Mouse (Mus musculus) lung, embryonic 14.5 days (tissue): ENCODE measurements at regions not wholly inside any gene's neighbourhood (a gene's known extent, or its start where the extent isn't known, plus 50 kb on each side); places are given as distances from the start of the nearest gene placed in this dataset.
A peak's percentile ranks its signal among the peaks of the same experiment; 100 is the strongest.

Experiments
- ATAC-seq: fragments of 200-750 bp; cut with Nextera tagmentation; 2 replicates; pipeline ENCODE4 v1.8.0; 2017; ENCODE audit warnings: mild to moderate bottlenecking, moderate TSS enrichment, moderate library complexity; ENCODE audit not compliant: insufficient read depth
- DNase-seq: peaks from one replicate; pipeline ENCODE4 v3.0.0-alpha.2; 2015
- H3K27ac ChIP-seq: fragments of 300-500 bp; sonication (generic); 2 replicates; pipeline ENCODE4 v1.5.1; 2014; ENCODE audit warnings: low read depth, mild to moderate bottlenecking, moderate library complexity
- H3K27me3 ChIP-seq: fragments of 300-500 bp; sonication (generic); 2 replicates; pipeline ENCODE4 v1.6.1; 2014; ENCODE audit warnings: low read length, control low read depth; ENCODE audit not compliant: insufficient read depth
- H3K36me3 ChIP-seq: fragments of 300-500 bp; sonication (generic); 2 replicates; pipeline ENCODE4 v1.6.1; 2014; ENCODE audit warnings: control low read depth; ENCODE audit not compliant: insufficient read depth
- H3K4me1 ChIP-seq: fragments of 300-500 bp; sonication (generic); 2 replicates; pipeline ENCODE4 v1.6.1; 2014; ENCODE audit warnings: antibody characterized with exemption, control low read depth; ENCODE audit not compliant: insufficient read depth
- H3K4me2 ChIP-seq: fragments of 300-500 bp; sonication (generic); 2 replicates; pipeline ENCODE4 v1.6.1; 2014; ENCODE audit warnings: mild to moderate bottlenecking
- H3K4me3 ChIP-seq: fragments of 300-500 bp; sonication (generic); 2 replicates; pipeline ENCODE4 v1.5.1; 2014; ENCODE audit warnings: low read depth, low read length
- H3K9ac ChIP-seq: fragments of 300-500 bp; sonication (generic); 2 replicates; pipeline ENCODE4 v1.6.1; 2014
- H3K9me3 ChIP-seq: fragments of 300-500 bp; sonication (generic); 2 replicates; pipeline ENCODE4 v1.6.1; 2016; ENCODE audit warnings: low read depth, low read length, control low read depth
- CTCF ChIP-seq: IDR thresholded peaks from 2 replicates; pipeline ENCODE4 v1.5.1; 2016; ENCODE audit warnings: antibody characterized with exemption, low read depth
- WGBS: fragments of 180-500 bp; shearing (Covaris S2); extraction: QIAGEN DNeasy Blood & Tissue Kit; methylation state at CpG from one replicate; pipeline ENCODE4 v1.1.7; 2014; 5-methylcytosine and 5-hydroxymethylcytosine counted together

GRCm38 (mm10) chr12:95501443-95501842 lies 190.6 kb upstream of the Flrt2 start:
- ATAC-seq (no peak), DNase-seq (no peak)
- Histone ChIP-seq H3K4me3 (no peak overlapping the region), H3K4me2 (no peak overlapping the region), H3K27ac (no peak overlapping the region), H3K9me3 (no peaks in the 10 kb centered on the region), H3K36me3 (no peaks in the 10 kb centered on the region), H3K27me3 (no peaks in the 10 kb centered on the region), H3K4me1 (no peaks in the 10 kb centered on the region), H3K9ac (no peak overlapping the region)
- no peak for TF ChIP-seq CTCF
- whole genome bisulfite sequencing: 77% methylated on average over 3 of the region's 3 CpGs

DNA sequence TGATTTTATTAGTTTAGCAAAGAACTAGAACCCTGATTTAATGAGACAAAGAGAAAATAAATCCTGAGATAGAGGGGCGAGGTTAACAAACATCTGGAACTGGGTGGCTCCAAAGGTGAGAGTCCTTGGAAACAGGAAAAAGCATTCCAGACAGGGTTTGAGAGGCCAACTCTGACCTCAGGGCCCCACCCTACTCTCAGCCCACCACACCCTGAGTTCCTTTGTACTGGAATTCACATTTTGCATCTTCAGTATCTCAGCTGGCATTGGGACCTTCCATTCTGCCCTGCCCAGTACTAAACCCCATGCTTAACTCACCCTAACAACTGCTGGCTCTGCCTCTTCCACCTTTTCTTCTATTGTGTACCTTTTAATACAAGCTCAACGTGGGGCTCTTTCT lies 172.0 kb upstream of the Flrt2 start:
- Histone ChIP-seq H3K4me1 (no peaks in the 10 kb centered on the region), H3K9me3 (no peaks in the 10 kb centered on the region), H3K9ac (no peak overlapping the region), H3K27me3 (no peaks in the 10 kb centered on the region), H3K27ac (no peak overlapping the region), H3K36me3 (no peaks in the 10 kb centered on the region), H3K4me2 (no peak overlapping the region), H3K4me3 (no peak overlapping the region)
- TF ChIP-seq CTCF: no peak
- no peak for DNase-seq
- 75% methylated on average over 2 of the region's 2 CpGs for WGBS
- no peak for ATAC-seq

DNA sequence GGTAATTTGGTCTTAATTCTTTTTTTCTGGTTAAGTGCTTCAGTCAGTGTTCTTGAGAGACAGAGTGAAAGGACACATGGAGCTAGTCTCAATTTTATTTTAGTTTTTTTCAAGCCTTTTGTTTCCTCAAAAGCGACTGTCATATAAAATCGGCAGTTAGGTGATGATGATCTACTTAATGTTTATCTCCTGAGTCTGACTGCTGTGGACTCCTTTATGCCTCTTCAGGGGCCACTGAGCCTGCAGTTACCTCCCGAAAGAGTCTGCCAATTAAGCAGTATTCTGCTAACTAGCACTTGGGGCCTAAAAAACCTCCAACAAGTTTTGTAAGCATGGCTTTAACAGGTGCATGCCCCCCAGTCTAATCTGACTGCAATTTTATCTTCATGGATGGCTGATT lies 170.0 kb upstream of the Flrt2 start:
- Histone ChIP-seq H3K27ac (no peak overlapping the region), H3K4me1 (no peaks in the 10 kb centered on the region), H3K4me3 (no peak overlapping the region), H3K27me3 (no peaks in the 10 kb centered on the region), H3K9me3 (no peaks in the 10 kb centered on the region), H3K36me3 (no peaks in the 10 kb centered on the region), H3K4me2 (no peak overlapping the region), H3K9ac (no peak overlapping the region)
- no peak for ATAC-seq
- 74% methylated on average over 3 of the region's 3 CpGs for WGBS
- no peak for TF ChIP-seq CTCF
- no peak for DNase-seq

DNA sequence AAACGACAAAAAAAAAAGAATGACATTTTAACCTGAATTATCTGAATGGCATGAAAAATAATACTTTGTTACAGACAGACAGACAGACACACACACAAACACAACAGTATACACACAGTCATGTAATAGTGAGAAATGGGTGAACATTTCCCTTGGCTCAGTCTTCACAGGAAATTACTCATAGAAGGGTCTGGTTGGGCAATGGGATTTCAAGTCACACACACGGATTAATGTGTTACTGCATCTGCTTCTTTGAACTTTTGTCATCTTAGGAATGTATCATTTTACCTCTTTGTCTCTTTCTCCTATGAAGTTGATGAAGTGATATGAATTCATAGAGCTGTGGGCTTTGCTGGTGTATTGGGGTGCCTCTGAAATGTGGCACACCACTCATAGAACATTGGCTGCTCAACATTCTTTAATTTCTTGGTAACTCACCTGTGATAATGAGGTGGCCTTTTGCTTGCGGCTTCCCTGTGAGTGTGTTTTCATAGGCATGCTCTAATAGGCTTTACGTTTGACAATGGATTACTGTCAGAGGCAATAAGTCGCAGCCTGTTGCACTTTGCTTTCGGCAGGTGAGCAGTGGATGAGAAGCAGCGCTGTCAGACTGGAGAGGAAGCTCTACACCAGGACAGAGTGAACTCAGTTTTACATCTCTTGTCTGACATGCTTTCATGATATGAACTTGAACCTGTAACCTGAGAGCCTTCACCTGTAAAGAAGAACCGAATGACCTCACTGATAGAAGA lies 158.0 kb upstream of the Flrt2 start:
- DNase-seq (no peak), ATAC-seq (no peak)
- TF ChIP-seq CTCF: no peak
- no peaks in the 10 kb centered on the region for H3K4me1 ChIP-seq
- 66% methylated on average over 8 of the region's 8 CpGs for WGBS
- no peaks in the 10 kb centered on the region for H3K36me3 ChIP-seq
- H3K4me2 ChIP-seq: no peak overlapping the region
- no peak overlapping the region for H3K27ac ChIP-seq
- no peaks in the 10 kb centered on the region for H3K27me3 ChIP-seq
- H3K9ac ChIP-seq: no peak overlapping the region
- no peak overlapping the region for H3K4me3 ChIP-seq
- no peaks in the 10 kb centered on the region for H3K9me3 ChIP-seq

GRCm38 (mm10) chr12:95547301-95547700 lies 144.7 kb upstream of the Flrt2 start:
- ATAC-seq: no peak
- H3K27ac ChIP-seq: no peak overlapping the region

DNA sequence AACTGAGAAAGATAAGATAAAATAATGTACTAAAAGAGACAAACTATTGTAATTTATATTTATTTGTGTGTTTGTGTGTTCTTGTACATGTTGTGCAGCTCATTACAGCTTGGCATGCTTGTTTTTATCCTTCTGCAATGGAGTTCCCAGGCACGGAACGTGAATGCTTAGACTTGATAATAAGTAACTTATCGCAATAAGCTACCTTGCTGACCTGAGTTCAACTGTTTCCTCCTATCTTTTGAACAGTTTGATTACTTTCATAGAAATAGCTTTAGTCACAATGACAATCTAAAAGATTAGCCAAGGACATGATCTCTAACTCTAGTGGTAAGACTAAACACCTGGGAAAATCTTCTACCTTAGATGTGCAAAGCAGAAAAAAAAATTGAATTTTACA lies 138.9 kb upstream of the Flrt2 start:
- H3K4me2 ChIP-seq: no peak overlapping the region
- WGBS: 88% methylated on average over 3 of the region's 3 CpGs
- ATAC-seq: no peak
- DNase-seq: no peak
- no peaks in the 10 kb centered on the region for H3K4me1 ChIP-seq
- H3K9me3 ChIP-seq: no peaks in the 10 kb centered on the region
- TF ChIP-seq CTCF: no peak
- H3K36me3 ChIP-seq: no peaks in the 10 kb centered on the region
- no peaks in the 10 kb centered on the region for H3K27me3 ChIP-seq
- H3K4me3 ChIP-seq: no peak overlapping the region
- no peak overlapping the region for H3K9ac ChIP-seq
- no peak overlapping the region for H3K27ac ChIP-seq

More at GRCm38 (mm10) chr12:95547301-95547700, 144.7 kb upstream of the Flrt2 start:
- H3K9ac ChIP-seq: no peak overlapping the region
- DNase-seq: peak; percentile 39
- H3K9me3 ChIP-seq: no peaks in the 10 kb centered on the region
- TF ChIP-seq CTCF: no peak
- H3K4me3 ChIP-seq: no peak overlapping the region
- no peaks in the 10 kb centered on the region for H3K4me1 ChIP-seq
- H3K4me2 ChIP-seq: no peak overlapping the region
- 25% methylated on average over 6 of the region's 6 CpGs for WGBS
- H3K27me3 ChIP-seq: no peaks in the 10 kb centered on the region
- no peaks in the 10 kb centered on the region for H3K36me3 ChIP-seq

DNA sequence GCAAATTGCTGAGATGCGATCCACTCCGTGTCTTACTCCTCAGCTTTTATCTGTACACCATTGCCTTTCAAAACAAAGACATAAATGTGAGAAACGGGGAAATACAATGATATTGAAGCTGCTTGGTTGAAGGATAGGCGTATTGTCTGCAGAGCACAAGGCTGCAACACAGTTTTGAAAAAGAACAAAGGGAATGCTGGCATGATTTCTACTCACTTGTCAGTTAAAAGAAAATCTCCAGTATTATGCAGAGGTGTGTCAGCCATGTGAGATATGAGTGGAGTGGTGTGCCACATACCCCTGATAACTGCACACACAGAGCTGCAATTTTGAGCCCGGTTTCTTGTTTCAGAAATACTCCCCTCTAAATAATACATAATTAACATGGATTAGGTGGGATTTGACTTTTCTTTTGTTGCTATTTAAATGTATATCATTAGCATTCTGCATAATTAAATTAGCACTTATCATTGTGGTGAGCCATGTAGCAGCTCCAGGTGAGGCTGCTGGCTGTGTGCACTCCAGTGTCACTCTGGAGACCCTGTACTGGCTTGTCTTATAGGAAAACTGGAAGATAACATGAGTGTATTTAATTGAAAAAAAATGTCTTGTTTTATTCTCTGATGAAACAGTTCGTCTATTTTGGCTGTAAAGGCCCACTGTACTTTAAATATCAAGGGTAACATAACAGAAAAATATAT lies 133.2 kb upstream of the Flrt2 start:
- H3K27ac ChIP-seq: no peak overlapping the region
- no peaks in the 10 kb centered on the region for H3K9me3 ChIP-seq
- DNase-seq: no peak
- no peaks in the 10 kb centered on the region for H3K4me1 ChIP-seq
- no peaks in the 10 kb centered on the region for H3K27me3 ChIP-seq
- no peaks in the 10 kb centered on the region for H3K36me3 ChIP-seq
- WGBS: 58% methylated on average over 6 of the region's 6 CpGs
- ATAC-seq: no peak
- no peak overlapping the region for H3K4me3 ChIP-seq
- no peak overlapping the region for H3K9ac ChIP-seq
- no peak for TF ChIP-seq CTCF
- no peak overlapping the region for H3K4me2 ChIP-seq
